Mouse (Mus musculus): Measurements from ENCODE around the gene Ttc41. TPM values are rescaled to one million over a fixed set of nuclear protein-coding genes. Genes with fewer than 3 reads are reported as not detected.
A peak's percentile ranks its signal among the peaks of the same experiment; 100 is the strongest.
"Not testable (repeated sequence)": the region's sequence is repeated elsewhere in the genome, so short reads cannot be mapped to it uniquely, and the experiment has no call there.

Ttc41 gene
- 2.7 and 3.5 TPM in 2 replicates for polyA plus RNA-seq (2011; ENCODE audit: insufficient read depth, insufficient read length, low read depth, missing spikeins)

DNA sequence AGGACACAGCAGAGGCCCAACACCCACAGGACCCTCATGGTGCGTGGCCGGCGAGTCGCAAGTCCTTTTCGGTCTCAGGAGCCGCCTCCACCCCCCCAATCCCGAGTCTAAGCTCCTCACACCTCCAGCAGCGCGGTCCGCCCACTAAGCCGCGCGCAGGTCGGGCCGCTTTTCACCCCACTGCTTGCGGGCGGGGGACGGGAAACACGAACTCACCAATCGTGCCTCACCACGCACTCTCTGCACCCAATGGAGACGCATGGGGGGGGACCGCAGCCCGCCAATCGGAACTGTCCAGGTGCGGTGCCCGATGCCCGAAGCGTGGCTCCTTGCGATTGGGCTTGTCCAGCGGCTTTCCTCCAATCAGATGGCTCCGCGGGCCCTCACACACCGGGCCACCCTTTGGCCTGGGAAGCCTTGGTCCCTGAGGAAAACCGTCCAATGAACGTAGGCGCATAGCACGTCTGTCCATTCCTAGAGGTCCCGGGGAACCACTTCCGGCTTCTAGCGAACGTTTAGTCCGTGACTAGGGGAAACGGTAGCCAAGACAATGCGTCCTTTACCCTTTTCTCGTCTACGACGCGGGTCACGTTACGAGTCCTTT lies at the start of gene Ttc41, which contains the start of gene Hsp90b1:
Gene Ttc41, plus strand, starts transcription at position 494 of the 604 bp plus-strand sequence.
Gene Hsp90b1, minus strand, starts transcription at position 192 of the 604 bp plus-strand sequence.
- peak within 1 kb of the TSS; percentile 90 for H3K9ac ChIP-seq (ENCODE audit: low read depth, poor library complexity, severe bottlenecking)
- peaks cover 37% of the 10 kb centered on the region for H3K36me3 ChIP-seq (ENCODE audit: control insufficient read depth, insufficient read depth, low read length, poor library complexity, severe bottlenecking)
- TF ChIP-seq POLR2A (IDR thresholded peaks at IDR 0.05; ENCODE audit: insufficient read depth, low read length) (peak; percentile 91), EP300 (IDR thresholded peaks at IDR 0.05; ENCODE audit: insufficient read depth, low read depth, low read length) (no peak), CTCF (IDR thresholded peaks at IDR 0.05; ENCODE audit: low read depth, low read length) (no peak)
- peak within 1 kb of the TSS; percentile 72 for H3K27ac ChIP-seq (ENCODE audit: insufficient read depth, low read length)
- H3K27me3 ChIP-seq (ENCODE audit: control insufficient read depth, insufficient read depth, low read length, poor library complexity, severe bottlenecking): no peaks in the 10 kb centered on the region
- H3K4me3 ChIP-seq (ENCODE audit: low read depth, low read length): peak within 1 kb of the TSS; percentile 94
- H3K4me1 ChIP-seq (ENCODE audit: control insufficient read depth, insufficient read depth, low read length): no peaks in the 10 kb centered on the region
- no peaks in the 10 kb centered on the region for H3K9me3 ChIP-seq (replicated peaks; ENCODE audit: control insufficient read depth, insufficient read depth, low read length, poor library complexity, severe bottlenecking)

GRCm38 (mm10) chr10:86670550-86670949 lies 35.1 kb upstream of the Ttc41 start:
- H3K4me3 ChIP-seq (ENCODE audit: low read depth, low read length); H3K9ac ChIP-seq (ENCODE audit: low read depth, poor library complexity, severe bottlenecking); H3K27ac ChIP-seq (ENCODE audit: insufficient read depth, low read length); H3K36me3 ChIP-seq (ENCODE audit: control insufficient read depth, insufficient read depth, low read length, poor library complexity, severe bottlenecking); H3K4me1 ChIP-seq (ENCODE audit: control insufficient read depth, insufficient read depth, low read length); H3K27me3 ChIP-seq (ENCODE audit: control insufficient read depth, insufficient read depth, low read length, poor library complexity, severe bottlenecking); H3K9me3 ChIP-seq (replicated peaks; ENCODE audit: control insufficient read depth, insufficient read depth, low read length, poor library complexity, severe bottlenecking): not testable (repeated sequence)

- not testable (repeated sequence) for H3K4me1 ChIP-seq (ENCODE audit: control insufficient read depth, insufficient read depth, low read length); H3K9me3 ChIP-seq (replicated peaks; ENCODE audit: control insufficient read depth, insufficient read depth, low read length, poor library complexity, severe bottlenecking); H3K27me3 ChIP-seq (ENCODE audit: control insufficient read depth, insufficient read depth, low read length, poor library complexity, severe bottlenecking); H3K4me3 ChIP-seq (ENCODE audit: low read depth, low read length); H3K27ac ChIP-seq (ENCODE audit: insufficient read depth, low read length); H3K36me3 ChIP-seq (ENCODE audit: control insufficient read depth, insufficient read depth, low read length, poor library complexity, severe bottlenecking)
- H3K9ac ChIP-seq (ENCODE audit: low read depth, poor library complexity, severe bottlenecking): peak overlapping the region; percentile 82
These were observed 20.8 kb upstream of the Ttc41 start for GRCm38 (mm10) chr10:86684797-86685178.

GRCm38 (mm10) chr10:86685179-86686016 lies 20.2 kb upstream of the Ttc41 start:
- not testable (repeated sequence) for H3K4me1 ChIP-seq (ENCODE audit: control insufficient read depth, insufficient read depth, low read length); H3K36me3 ChIP-seq (ENCODE audit: control insufficient read depth, insufficient read depth, low read length, poor library complexity, severe bottlenecking); H3K27me3 ChIP-seq (ENCODE audit: control insufficient read depth, insufficient read depth, low read length, poor library complexity, severe bottlenecking); H3K9me3 ChIP-seq (replicated peaks; ENCODE audit: control insufficient read depth, insufficient read depth, low read length, poor library complexity, severe bottlenecking)
- H3K27ac ChIP-seq (ENCODE audit: insufficient read depth, low read length): 0 out of 2 replicates have a peak overlapping the region, but pooled peaks have one; percentile 35
- peak overlapping the region; percentile 82 for H3K9ac ChIP-seq (ENCODE audit: low read depth, poor library complexity, severe bottlenecking)
- TF ChIP-seq EP300 (IDR thresholded peaks at IDR 0.05; ENCODE audit: insufficient read depth, low read depth, low read length) (0 out of 2 replicates have a peak, but pooled peaks have one; percentile 25), POLR2A (IDR thresholded peaks at IDR 0.05; ENCODE audit: insufficient read depth, low read length) (peak; percentile 11)
- H3K4me3 ChIP-seq (ENCODE audit: low read depth, low read length): peak overlapping the region; percentile 91

- H3K27ac ChIP-seq (ENCODE audit: insufficient read depth, low read length); H3K4me1 ChIP-seq (ENCODE audit: control insufficient read depth, insufficient read depth, low read length); H3K9me3 ChIP-seq (replicated peaks; ENCODE audit: control insufficient read depth, insufficient read depth, low read length, poor library complexity, severe bottlenecking); H3K27me3 ChIP-seq (ENCODE audit: control insufficient read depth, insufficient read depth, low read length, poor library complexity, severe bottlenecking); H3K36me3 ChIP-seq (ENCODE audit: control insufficient read depth, insufficient read depth, low read length, poor library complexity, severe bottlenecking): not testable (repeated sequence)
- H3K4me3 ChIP-seq (ENCODE audit: low read depth, low read length): peak overlapping the region; percentile 91
- H3K9ac ChIP-seq (ENCODE audit: low read depth, poor library complexity, severe bottlenecking): peak overlapping the region; percentile 82
These were observed 19.6 kb upstream of the Ttc41 start for GRCm38 (mm10) chr10:86686017-86686360.

DNA sequence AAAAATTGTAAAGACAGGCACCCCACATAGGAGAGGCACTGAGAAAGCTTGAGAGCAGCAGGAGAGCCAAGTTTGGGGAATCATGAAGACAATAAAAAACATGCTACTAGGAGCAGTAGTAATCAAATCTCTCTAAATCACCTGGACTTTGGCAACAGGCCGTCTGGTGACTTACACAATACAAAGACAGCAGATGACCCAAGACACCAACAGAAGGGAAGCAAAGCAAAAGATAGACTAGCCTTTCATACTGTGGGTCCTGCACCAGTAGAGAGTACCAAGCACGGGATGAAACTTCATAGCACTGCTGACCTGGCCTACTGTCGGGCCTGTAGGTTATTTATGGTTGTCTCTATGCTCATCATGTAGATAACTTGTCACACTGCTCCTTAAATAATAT lies 5.4 kb upstream of the Ttc41 start:
- TF ChIP-seq CTCF (IDR thresholded peaks at IDR 0.05; ENCODE audit: low read depth, low read length) (no peak), POLR2A (IDR thresholded peaks at IDR 0.05; ENCODE audit: insufficient read depth, low read length) (no peak), EP300 (IDR thresholded peaks at IDR 0.05; ENCODE audit: insufficient read depth, low read depth, low read length) (no peak)

More for the DNA sequence above, 5.4 kb upstream of the Ttc41 start:
- H3K9me3 ChIP-seq (replicated peaks; ENCODE audit: control insufficient read depth, insufficient read depth, low read length, poor library complexity, severe bottlenecking): no peaks in the 10 kb centered on the region
- peaks cover 81% of the 10 kb centered on the region for H3K36me3 ChIP-seq (ENCODE audit: control insufficient read depth, insufficient read depth, low read length, poor library complexity, severe bottlenecking)
- H3K27me3 ChIP-seq (ENCODE audit: control insufficient read depth, insufficient read depth, low read length, poor library complexity, severe bottlenecking): no peaks in the 10 kb centered on the region
- 0 out of 2 replicates have a peak overlapping the region, but pooled peaks have one; percentile 29 for H3K9ac ChIP-seq (ENCODE audit: low read depth, poor library complexity, severe bottlenecking)
- H3K4me3 ChIP-seq (ENCODE audit: low read depth, low read length): no peak overlapping the region
- no peaks in the 10 kb centered on the region for H3K4me1 ChIP-seq (ENCODE audit: control insufficient read depth, insufficient read depth, low read length)
- no peak overlapping the region for H3K27ac ChIP-seq (ENCODE audit: insufficient read depth, low read length)

Data from ES-Bruce4 (cell line).